Mouse (Mus musculus): ENCODE data around the gene Fyn.

The Fyn gene

DNA sequence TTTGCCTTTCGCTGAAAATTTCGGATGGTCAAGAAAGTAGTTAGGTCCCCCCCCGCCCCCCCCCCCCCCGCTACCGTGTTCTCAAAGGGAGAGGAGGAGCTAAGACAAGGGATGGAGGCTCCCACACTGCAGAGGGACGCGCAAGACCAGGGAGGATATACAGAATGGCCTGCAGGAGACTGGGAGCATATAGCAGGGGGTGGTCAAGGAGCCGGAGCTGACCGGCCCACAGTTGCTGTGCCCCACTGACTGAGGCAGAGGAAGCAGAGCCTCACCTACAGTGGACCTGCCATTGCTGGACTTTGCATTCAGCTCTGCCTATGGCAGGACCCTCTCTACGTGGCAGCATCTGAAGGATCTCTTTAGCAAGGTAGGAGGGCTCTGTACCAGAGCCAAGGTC is 10.6 kb downstream of the Fyn start:
- no peak for DNase-seq (ENCODE audit: low spot score)

DNA sequence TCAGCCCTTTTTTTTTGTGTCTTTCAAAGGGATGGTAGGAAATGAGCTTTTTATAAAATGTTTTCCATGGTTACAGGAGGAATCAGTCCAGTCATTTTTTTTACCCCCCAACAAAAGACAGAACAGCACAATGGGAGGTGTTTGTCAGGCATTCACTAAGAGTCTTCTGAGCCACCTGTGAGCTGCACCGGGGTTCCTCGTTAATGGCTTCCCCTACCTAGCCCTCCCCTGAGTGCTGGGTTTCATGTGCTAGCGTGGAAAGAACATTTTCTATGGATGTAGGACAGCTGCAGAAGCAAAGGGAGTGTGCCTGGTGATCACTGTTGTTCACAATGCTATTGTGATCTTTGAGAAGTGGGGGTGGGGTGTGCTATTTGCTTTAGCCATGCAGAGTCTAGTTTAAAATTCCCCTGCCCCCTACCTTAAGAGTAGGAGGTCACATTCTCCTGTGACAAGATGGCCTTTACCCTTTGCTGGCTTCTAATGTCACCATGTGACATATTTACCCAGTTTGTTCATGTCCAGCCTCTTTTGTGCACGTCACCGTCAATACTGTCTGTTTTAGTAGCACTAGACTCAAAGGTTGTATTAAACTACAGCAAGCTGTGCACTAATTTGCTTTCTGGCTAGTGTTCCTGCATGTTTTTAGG is 11.2 kb downstream of the Fyn start:
- DNase-seq (ENCODE audit: low spot score) = no peak

DNA sequence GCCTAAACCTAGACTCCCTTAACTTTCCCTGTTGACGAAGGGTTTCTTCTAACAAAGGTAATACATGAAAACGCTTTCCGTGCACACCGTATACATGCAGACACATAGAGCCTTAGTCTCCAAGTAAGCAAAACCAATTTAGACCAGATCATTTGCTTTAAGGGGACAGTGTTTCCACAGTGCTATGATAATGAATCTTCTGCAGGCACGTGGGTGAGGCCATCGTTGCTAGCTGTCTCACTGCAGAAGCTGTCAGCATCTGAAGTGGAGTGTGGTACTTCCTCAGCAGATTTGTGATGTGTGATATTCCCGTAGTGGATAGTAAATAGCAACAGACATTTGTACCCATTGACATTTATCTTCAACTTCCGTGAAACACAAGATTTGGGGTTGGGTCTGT is 16.6 kb downstream of the Fyn start:
- no peak for DNase-seq (ENCODE audit: low spot score)

DNA sequence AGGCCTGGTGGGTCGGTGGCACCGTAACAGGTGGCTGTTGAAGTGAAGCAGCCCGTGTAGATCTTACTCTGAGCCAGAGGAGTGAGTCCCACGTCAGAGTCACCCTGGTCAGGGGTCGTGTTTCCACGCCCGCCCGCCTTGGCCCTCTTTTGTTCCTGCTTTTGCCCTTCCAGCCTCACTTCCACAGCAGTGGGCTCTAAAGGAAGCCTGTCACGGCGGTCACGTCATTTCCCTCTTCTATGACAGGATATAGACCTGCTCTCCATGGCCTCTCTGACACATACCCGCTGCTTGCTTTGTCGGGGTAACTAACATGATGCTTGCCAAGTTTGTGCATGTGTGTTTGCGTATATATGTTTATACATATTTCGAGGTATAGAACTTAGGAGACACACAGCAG is 17.5 kb downstream of the Fyn start:
- no peak for DNase-seq (ENCODE audit: low spot score)

DNA sequence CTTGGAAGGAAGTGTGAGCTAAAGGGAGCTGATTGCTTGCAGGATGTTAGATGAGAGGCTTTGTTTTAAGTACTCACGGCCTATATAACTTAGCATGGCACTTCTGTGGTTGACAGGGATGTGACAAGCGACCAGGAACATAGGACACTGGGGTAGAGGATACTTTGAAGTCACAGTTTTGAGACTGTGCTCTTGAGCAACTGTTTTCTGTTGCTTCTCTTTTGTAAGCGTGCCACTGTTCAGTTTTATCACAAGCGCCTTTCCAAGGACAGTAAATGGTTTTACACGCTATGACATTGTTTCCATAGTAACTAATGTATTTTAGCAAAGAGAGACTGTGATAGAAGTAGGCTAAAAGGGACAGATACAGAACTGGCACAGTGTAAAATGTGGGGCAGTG is 18.4 kb downstream of the Fyn start:
- no peak for DNase-seq (ENCODE audit: low spot score)

DNA sequence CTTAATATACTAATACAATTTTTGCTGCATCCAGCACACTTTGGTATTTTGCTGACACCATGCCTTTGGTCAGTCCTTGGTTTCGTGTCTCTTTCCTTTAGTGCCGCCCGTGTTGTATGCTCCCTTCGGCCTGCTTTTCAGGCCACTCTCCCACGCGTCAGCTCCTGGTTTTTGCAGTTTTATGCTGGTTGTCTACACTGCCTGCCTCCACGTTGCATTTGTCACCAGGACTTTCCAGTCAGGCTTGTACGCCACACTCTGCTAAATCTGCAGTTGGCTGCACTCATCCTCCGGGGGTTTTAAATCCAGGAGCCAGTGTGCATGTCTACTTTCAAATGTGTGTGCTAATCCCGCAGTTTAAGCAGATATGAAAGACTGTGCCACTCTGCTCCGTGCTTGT is 18.9 kb downstream of the Fyn start:
- no peak for DNase-seq (ENCODE audit: low spot score)

DNA sequence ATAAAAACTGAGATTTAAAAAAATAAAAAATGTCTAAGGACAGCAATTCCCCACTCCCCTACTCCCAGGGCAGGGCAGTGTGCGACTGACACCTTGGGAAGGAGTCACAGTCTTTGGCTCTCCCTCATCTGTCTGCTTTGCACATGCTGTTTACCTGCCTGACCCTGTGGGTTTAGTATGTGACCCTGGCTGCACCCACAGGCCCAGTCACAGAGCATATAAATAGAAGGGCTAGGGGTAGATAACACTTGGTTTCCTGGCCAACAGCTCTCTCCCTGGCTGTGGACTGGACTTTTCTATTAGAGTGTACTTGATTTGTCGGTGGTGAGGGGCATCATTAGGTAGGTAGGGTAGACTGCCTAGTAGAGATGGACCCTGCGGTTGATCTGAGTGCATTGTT is 19.5 kb downstream of the Fyn start:
- DNase-seq (ENCODE audit: low spot score) = no peak

DNA sequence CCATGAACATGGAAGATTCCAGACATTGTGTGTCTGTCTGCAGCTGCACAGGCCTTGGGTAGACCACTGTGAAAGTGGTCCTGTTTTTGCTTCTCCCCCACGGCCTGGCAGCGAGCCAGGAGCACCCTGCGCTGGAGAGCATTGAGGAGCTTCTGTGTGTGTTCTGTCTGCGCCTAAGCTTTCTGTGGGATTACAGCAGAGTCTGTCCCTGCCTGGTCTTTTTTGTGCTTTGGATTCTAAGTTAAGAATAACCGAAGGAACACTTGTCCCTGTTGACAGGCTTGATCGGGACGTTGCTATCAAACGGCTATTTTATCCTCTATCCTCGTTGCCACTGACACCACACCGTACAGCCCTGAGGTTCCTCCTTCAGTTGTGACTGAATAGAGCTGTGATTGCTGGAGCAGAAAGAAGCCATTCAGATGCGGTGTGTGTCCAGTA is 20.8 kb downstream of the Fyn start:
- DNase-seq (ENCODE audit: low spot score) = no peak

DNA sequence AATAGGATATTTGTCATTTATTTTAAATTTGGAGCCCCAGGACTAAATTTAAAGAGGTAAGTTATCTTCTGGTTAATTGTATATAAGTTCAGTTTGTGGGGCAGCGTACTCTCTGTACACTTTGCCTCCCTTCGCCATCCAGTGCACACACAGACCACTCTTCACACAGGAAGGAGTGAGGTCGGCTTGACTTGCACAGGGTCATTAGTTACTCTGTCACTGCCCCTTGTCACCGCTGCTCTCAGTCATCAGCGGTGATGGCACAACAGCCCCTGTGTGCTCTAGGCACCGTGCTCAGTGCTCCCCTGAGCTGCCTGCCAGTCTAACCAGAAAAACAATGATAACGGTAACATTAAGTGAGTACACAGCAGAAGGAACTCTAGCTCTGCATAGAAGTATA is 21.9 kb downstream of the Fyn start:
- DNase-seq (ENCODE audit: low spot score) = no peak

DNA sequence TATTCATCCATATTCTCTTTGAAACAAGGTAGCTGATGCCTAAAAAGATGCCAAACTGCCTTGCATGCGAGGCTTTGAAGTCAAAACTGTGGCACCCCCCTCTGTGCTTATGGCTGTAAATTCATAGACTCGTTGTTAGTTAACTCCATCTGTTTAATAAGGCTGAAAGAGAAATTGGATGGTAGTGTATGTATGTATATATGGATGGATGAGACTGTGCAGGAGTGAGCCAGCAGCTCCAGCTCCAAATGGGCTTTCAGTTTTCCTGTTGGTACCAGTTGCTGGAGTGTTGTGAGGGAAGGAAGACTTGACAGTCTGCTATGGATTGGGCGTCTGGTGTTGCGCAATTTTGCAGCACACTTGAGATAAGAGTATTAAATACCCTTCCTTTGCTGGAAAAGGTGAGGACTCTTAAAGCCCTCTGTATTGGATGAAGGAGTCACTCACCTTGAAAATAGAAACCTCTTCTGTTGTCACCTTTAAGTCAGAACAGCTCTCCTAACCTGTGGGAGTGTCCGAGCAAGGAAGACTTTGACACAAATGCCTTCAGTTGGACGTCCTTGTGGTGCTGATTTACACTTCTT is 24.3 kb downstream of the Fyn start:
- no peak for DNase-seq (ENCODE audit: low spot score)

DNA sequence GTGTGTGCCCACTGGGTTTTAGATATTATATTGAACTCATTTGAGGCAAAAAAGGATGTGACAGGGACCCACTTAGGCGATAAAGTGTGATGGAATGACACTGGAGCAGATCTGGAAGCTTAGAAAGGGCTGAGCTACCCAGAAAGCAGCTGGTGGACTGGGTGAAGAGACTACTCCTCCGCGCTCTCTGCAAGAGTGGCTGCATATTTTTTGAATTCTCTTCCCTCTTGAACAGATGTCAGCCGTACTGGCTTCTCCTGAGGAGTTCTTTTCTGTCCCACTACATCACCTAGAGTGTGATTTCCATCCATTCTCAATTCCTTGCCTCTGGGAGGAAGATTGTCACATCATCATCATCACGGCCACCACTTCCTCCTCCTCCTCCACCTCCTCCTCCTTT is 26.9 kb downstream of the Fyn start:
- DNase-seq (ENCODE audit: low spot score) = no peak

DNA sequence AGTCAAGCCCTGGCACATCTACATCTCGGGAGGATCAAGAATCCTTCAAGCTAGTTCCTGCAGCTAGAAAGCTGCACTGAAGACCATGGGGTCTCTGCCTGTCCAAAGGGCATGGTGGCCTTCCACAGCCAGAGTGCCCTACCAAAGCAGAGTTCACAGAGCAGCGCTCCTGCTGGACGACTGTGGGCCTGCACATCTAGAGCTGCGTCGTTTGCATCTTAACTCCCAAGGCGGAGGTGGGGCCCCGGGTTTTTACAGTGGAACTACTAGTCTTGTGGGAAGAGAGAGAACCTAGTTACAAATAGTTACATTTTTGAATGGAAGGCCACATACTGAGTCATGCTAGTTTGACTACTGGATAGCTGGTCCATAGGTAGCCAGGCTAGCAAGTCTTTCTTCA is 30.3 kb downstream of the Fyn start:
- DNase-seq (ENCODE audit: low spot score) = no peak

DNA sequence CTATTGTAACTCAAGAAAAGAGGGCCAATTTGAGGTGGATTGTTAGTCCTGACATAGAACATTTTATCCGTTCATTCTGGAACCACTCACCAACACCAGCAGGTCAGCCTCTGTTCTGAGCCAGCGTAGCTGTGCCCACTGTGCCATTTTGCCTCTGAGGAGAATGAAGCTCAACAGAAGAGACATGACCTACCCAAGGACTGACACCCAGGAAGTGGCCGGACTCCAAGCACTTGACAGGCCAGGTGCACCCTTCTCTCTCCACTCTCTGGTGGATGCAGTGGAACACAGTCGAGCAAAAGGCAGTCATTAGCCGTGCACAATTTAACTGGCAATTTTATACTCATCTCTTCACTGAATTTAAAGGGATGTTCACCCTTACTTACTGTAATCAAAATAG is 31.5 kb downstream of the Fyn start:
- DNase-seq (ENCODE audit: low spot score) = no peak

DNA sequence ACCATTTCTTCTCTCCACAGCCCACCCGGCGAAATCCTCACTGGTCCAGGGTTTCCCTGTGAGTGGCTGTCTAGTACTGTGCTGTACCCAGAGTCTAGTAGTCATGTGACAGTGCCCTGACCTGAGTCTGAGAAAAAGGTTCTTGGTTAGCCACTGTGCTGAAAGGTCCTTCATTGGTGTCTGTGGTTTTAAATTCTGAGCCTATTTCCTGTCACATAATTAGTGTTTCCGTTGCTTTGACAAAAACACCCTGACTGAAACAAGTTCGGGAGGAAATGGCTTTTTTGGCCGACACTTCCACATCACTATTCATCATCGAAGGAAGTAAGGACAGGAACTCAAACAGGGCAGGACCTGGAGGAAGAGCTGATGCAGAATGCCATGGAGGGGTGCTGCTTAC is 33.8 kb downstream of the Fyn start:
- no peak for DNase-seq (ENCODE audit: low spot score)

DNA sequence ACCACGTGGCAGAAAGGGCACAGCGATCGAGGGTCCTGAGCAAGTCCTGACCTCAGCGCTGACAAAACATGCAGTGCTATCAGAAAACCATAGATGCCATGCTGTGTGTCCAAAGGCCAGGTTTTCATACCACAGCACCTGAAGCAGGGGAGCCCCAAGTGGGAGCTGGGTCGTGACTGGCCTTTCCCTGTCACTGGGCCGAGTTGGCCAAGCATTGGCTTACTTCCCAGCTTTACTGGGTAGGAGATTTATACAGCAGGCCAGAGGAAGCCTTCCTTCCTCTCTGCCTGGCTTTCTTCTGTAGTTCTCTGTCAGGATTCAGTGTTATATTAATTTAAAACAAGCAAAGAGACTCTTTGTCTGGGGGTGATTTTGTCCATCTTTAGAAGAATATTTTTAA is 35.1 kb downstream of the Fyn start:
- no peak for DNase-seq (ENCODE audit: low spot score)

DNA sequence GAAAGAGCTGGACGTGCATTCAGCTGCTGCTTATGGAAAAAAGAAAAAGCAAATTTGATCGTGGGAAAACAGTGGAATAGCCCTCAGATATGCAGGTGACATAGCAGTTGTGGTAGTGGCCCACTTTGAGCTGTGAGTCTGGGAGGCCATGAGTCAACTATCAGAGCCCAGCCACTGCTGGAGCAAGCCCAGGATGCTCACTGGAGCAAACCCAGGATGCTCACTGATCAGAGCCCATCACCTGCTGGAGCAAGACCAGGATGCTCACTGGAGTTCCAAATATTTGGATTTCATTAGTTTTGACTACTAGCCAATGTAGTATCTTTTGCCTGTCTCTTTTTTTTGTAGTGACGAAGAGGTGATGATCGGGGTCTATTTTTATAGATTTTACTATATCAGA is 35.5 kb downstream of the Fyn start:
- DNase-seq (ENCODE audit: low spot score) = no peak

DNA sequence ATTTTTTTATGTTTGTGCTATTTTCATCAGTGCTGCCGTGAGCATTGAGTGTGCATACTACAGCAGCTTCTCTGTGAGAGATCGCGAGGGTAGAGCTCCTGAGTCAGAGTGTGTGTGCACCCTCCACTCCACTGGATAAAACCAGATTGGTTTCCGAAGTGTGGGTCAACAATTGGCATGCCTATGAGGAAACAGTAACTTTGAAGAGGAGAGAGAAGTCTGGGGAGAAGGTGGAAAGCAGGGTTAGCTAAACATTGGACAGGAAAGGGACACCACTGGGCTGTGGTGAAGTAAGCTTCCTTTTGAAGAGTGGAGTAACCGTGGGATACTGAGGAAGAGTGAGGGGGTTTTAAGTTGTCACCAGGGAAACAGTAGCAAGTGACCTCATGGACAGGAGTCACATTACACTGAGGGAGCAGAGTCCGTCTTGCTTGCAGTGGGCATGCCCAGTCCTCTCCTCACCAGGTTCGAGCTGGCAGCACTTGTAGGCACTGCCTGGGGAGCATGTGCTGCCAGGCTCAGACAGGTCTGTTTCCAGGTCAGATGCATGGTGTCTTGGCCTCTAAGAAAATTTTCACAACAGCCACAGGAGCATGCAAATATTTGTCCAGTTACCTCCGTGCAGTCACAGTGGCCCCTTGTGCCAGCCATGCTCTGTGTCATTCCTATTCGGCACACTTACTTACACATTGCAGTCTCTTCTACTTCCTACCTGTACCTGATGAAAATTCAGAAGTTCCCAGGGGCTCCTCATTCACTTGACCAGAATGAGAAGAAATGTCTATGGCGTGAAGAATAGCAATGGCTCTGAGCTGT is 37.5 kb downstream of the Fyn start:
- DNase-seq (ENCODE audit: low spot score) = no peak

DNA sequence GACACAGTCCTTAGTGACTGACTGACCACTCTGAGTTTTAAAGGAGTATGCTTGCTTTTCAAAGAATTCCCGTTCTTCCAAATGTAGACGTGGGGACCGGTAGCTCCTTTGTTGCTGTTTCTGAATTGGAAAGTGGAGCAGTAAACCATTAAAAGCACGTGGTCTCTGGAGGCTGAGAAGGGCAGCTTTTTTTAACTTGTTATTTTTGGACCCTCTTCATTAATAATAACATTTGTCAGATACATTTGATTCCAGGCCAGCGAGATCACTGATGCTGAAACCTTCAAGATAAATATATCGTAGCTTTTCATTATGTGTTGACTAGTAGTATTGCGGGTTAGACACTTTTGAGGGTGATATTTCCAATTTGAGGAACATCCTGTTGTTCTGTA is 38.1 kb downstream of the Fyn start:
- no peak for DNase-seq (ENCODE audit: low spot score)

DNA sequence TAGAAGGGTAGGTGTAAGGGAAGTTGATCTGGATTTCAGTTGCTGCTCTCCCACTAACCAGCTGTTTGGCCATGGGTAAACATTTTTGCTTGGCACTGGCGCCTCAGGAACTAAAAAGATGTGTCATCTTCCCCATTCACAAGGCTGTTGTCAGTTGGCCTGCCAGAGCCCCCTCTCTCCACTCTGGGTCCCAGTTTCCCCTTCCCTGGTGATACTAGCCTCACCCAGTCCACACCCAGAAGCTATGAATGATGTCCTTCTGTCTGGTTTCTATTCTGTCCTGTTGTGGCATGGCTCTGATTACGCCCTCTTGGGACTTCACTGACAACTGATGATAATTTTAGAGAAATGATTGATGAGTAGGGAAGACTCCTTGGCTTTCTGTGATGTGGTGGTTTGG is 38.9 kb downstream of the Fyn start:
- DNase-seq (ENCODE audit: low spot score) = no peak

DNA sequence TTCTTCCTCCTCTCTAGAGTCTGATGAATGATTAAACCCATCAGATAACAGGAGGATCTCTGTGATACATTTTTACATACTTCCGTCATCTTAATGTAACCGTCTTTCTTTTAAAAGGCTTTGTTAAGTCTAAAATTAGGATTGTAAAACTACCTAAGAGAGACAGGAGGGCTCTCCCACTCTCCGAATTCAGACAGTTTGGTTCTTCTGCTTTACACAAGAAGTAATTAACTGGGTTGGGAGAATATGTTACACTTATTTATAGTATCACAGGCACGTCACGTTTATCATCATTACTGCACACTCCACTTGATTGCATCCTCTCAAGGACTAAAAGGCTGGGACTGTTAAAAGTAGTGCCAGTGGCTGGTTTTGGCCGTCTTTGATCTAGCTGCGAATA is 40.9 kb downstream of the Fyn start:
- no peak for DNase-seq (ENCODE audit: low spot score)

DNA sequence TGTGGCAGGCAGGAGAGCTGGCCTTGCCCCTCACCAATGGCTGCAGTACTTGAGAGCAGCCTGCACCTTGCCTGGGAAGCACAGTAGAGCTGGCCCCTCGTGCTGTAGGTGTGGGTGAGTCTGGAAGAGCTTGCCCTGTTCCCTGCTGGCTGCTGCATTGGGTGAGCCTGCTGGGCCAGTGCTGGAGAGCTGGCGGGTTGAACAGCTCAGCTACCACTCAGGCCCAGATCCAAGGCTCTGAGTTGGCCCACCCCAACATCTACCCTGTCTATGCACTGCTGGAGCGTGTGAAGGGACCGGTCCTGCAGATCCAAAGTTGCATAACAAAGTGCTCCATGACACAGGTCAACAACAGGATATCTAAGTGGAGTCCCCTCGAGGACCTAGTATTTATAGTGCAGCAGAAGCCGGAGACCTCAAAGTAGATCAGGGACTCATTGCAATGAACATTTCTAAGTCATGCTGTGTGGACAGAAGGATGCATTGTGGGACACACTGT is 41.5 kb downstream of the Fyn start:
- DNase-seq (ENCODE audit: low spot score) = no peak

DNA sequence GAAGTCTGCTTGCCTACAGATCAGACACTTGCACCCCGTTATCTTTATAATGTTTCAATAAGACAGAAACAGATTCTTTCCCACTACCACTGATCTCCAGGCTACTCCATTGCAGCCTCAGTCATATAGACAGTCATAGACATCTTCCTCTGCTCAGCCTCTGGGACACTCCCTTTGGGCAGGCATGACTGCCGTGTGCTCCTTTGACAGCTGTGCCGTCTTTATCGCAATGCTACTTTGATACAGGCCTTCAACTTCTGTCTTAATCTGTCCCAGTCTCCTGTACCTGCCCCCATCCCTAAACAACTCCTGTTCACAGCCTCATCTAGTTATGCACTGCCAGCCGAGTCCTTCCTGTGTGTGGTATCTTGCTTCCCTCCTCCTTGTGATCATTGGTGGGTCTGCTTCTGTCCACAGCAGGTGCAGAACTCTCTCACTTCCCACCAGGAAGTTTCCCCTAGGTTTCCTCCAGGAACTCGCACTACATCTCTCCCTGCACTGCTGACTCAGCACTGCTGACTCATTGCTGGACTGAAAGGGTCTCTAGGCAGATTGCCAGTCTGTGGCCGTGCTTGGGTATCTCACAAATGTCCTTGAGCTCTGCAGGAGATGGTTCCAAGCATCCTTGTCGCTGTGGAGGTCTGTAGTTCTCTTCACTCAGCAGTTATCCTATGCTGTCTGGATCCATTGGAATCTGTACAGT is 43.4 kb downstream of the Fyn start:
- DNase-seq (ENCODE audit: low spot score) = no peak

All from ovary, postnatal 14 days (tissue).